In the genomic region with DNA sequence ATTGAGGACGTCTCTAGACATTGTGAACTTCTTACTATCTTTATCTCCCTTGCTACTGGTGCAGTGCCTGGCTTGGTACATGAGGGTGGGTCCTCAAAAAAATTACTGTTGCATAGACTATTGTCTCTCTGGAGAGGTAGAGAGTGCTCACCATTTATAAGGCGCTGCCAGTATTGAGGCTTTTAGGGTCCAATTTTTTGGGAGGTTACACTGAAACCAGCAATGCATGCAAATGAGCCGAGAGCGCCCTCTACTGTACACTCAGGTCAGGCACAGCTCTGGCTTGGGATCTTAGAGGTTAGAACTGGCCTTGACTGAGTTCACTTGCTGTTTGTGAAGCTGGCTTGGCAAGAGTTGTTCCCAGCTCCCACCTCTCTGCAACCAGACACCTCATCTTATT, we compare ENCODE assay signal across 9 mouse cellular contexts. TPM values are rescaled to one million over a fixed set of nuclear protein-coding genes. Genes with fewer than 3 reads are reported as not detected.
DNase-seq lines count a peak whose midpoint lies in the region; ATAC-seq lines count a peak whose summit lies in the region.
"Had no signal": no experiment of that assay in that cellular context is flagged by ENCODE, and none has a peak within 500 bp of the region (broad histone marks: within the 10 kb centered on the region; RNA-seq: fewer than 3 reads in every experiment).

No protein-coding gene starts in this region.

- H3K4me1 ChIP-seq in intestine, embryonic 15.5 days (replicated peaks), result no peaks in the 10 kb centered on the region
- H3K4me1 ChIP-seq in limb, embryonic 11.5 days (ENCODE audit: control insufficient read depth, insufficient read depth, low read length), result no peaks in the 10 kb centered on the region
- no peaks in the 10 kb centered on the region for H3K4me1 ChIP-seq in neural tube, embryonic 11.5 days (ENCODE audit: control insufficient read depth, insufficient read depth, low read length)
- no peaks in the 10 kb centered on the region for H3K4me1 ChIP-seq in stomach, embryonic 14.5 days (ENCODE audit: control insufficient read depth, insufficient read depth, low read length)

- no peak overlapping the region for H3K9ac ChIP-seq in intestine, embryonic 15.5 days
- H3K9ac ChIP-seq in limb, embryonic 11.5 days (ENCODE audit: low read length), result no peak overlapping the region
- no peak overlapping the region for H3K9ac ChIP-seq in neural tube, embryonic 11.5 days (ENCODE audit: low read length)
- H3K9ac ChIP-seq in stomach, embryonic 14.5 days (replicated peaks; ENCODE audit: low read depth, low read length), result no peak overlapping the region

- H3K27ac ChIP-seq in intestine, embryonic 15.5 days, result no peak overlapping the region
- no peak overlapping the region for H3K27ac ChIP-seq in limb, embryonic 11.5 days (replicated peaks; ENCODE audit: low read depth, low read length)
- no peak overlapping the region for H3K27ac ChIP-seq in neural tube, embryonic 11.5 days (ENCODE audit: low read depth, low read length)
- H3K27ac ChIP-seq in stomach, embryonic 14.5 days (ENCODE audit: low read length), result no peak overlapping the region

- WGBS in intestine, embryonic 15.5 days, result 15% methylated on average over 4 of the region's 4 CpGs
- WGBS in limb, embryonic 11.5 days, result 24% methylated on average over 4 of the region's 4 CpGs
- WGBS in neural tube, embryonic 11.5 days, result 17% methylated on average over 4 of the region's 4 CpGs
- 11% methylated on average over 4 of the region's 4 CpGs for WGBS in stomach, embryonic 14.5 days

- intact Hi-C loops in heart, postnatal 25 days (cut with DNase I), result loop anchor here (1.0 to 5.0 kb wide), 2 partner anchors 69 to 222 kb away; no protein-coding TSS in a partner anchor

- peak; percentile 45; the same call in 1 of the 2 replicates for ATAC-seq in frontal cortex, adult (ENCODE audit: low TSS enrichment)
- 0 out of 2 replicates have a peak, but pooled peaks have one; percentile 36 for ATAC-seq in intestine, embryonic 15.5 days
- ATAC-seq in limb, embryonic 11.5 days (ENCODE audit: insufficient number of reproducible peaks, low FRiP score, low TSS enrichment, low read depth), result no peak
- peak; percentile 53; the same call in 1 of the 2 replicates for ATAC-seq in neural tube, embryonic 11.5 days (ENCODE audit: insufficient read depth, low FRiP score, low TSS enrichment)
- peak; percentile 50; the same call in 1 of the 2 replicates for ATAC-seq in stomach, embryonic 14.5 days (ENCODE audit: insufficient number of reproducible peaks, insufficient read depth, low FRiP score, low read depth)

- no peak overlapping the region for H3K4me3 ChIP-seq in intestine, embryonic 15.5 days (replicated peaks)
- H3K4me3 ChIP-seq in limb, embryonic 11.5 days (ENCODE audit: low read depth, low read length), result no peak overlapping the region
- no peak overlapping the region for H3K4me3 ChIP-seq in neural tube, embryonic 11.5 days (ENCODE audit: low read depth, low read length)
- H3K4me3 ChIP-seq in stomach, embryonic 14.5 days (ENCODE audit: low read depth, low read length), result no peak overlapping the region
- H3K4me3 ChIP-seq: myocyte had no signal

- no peaks in the 10 kb centered on the region for H3K36me3 ChIP-seq in intestine, embryonic 15.5 days
- no peaks in the 10 kb centered on the region for H3K36me3 ChIP-seq in limb, embryonic 11.5 days (ENCODE audit: control insufficient read depth, insufficient read depth, low read length)
- no peaks in the 10 kb centered on the region for H3K36me3 ChIP-seq in neural tube, embryonic 11.5 days (ENCODE audit: control insufficient read depth, insufficient read depth, low read length)
- no peaks in the 10 kb centered on the region for H3K36me3 ChIP-seq in stomach, embryonic 14.5 days (ENCODE audit: control insufficient read depth, insufficient read depth, low read length)

- H3K9me3 ChIP-seq in intestine, embryonic 15.5 days, result no peaks in the 10 kb centered on the region
- no peaks in the 10 kb centered on the region for H3K9me3 ChIP-seq in limb, embryonic 11.5 days (ENCODE audit: control insufficient read depth, low read length)
- H3K9me3 ChIP-seq in neural tube, embryonic 11.5 days (ENCODE audit: control insufficient read depth, low read length), result no peaks in the 10 kb centered on the region
- H3K9me3 ChIP-seq in stomach, embryonic 14.5 days (ENCODE audit: control insufficient read depth, low read depth, low read length), result no peaks in the 10 kb centered on the region

- no peaks in the 10 kb centered on the region for H3K27me3 ChIP-seq in intestine, embryonic 15.5 days (replicated peaks)
- no peaks in the 10 kb centered on the region for H3K27me3 ChIP-seq in limb, embryonic 11.5 days (ENCODE audit: control insufficient read depth, insufficient read depth, low read length)
- no peaks in the 10 kb centered on the region for H3K27me3 ChIP-seq in neural tube, embryonic 11.5 days (ENCODE audit: control insufficient read depth, insufficient read depth, low read length)
- H3K27me3 ChIP-seq in stomach, embryonic 14.5 days (ENCODE audit: control insufficient read depth, insufficient read depth, low read length), result no peaks in the 10 kb centered on the region

- no peak overlapping the region for H3K4me2 ChIP-seq in intestine, embryonic 15.5 days (replicated peaks)
- H3K4me2 ChIP-seq in limb, embryonic 11.5 days (ENCODE audit: low read depth, severe bottlenecking), result no peak overlapping the region
- no peak overlapping the region for H3K4me2 ChIP-seq in neural tube, embryonic 11.5 days (ENCODE audit: low read depth)
- no peak overlapping the region for H3K4me2 ChIP-seq in stomach, embryonic 14.5 days (replicated peaks; ENCODE audit: low read depth, low read length)

- peak; percentile 32 for DNase-seq in heart, adult 8-10 months (ENCODE audit: low spot score)
- no peak for DNase-seq in heart, postnatal 25 days (ENCODE audit: low spot score)
- DNase-seq in cerebellum, adult 9-11 months, result peak; percentile 81
- DNase-seq in limb, embryonic 11.5 days (ENCODE audit: low spot score), result peak; percentile 89
- DNase-seq in neural tube, embryonic 11.5 days (ENCODE audit: low spot score), result peak; percentile 83

RNA-seq across cellular contexts. Expression of a gene that starts 51.5 kb away (rescaled TPM):
- 1 to 10 TPM; 2.7 to 4.6 (median 3.5) TPM for total RNA-seq in heart, adult 8-10 months (2022)
- total RNA-seq in heart, postnatal 25 days (2021), result 1 to 10 TPM; 3.9 to 7.8 TPM
- 0.29 and 0.33 TPM in 2 replicates for polyA plus RNA-seq in intestine, embryonic 15.5 days (2015; fragmentation: Nextera tagmentation; extraction: Ambion mirVana)
- polyA plus RNA-seq in limb, embryonic 11.5 days (2014; fragmentation: Nextera tagmentation; extraction: Ambion mirVana), result 0.52 and 0.89 TPM in 2 replicates
- polyA plus RNA-seq in neural tube, embryonic 11.5 days (2014; fragmentation: Nextera tagmentation; extraction: Ambion mirVana), result 53.2 and 59.9 TPM in 2 replicates
- polyA plus RNA-seq in stomach, embryonic 14.5 days (2014; fragmentation: Nextera tagmentation; extraction: Ambion mirVana), result 0.67 and 0.73 TPM in 2 replicates
- polyA plus RNA-seq: myocyte had no signal

Comparison
In these comparisons a context has a peak if more than half of its experiments do, and no peak if none do; other contexts are left out.
1. RNA of a gene that starts 51.5 kb away (polyA plus RNA-seq): 53.2 to 59.9 TPM in neural tube, embryonic 11.5 days; 0.67 to 0.73 TPM in stomach, embryonic 14.5 days, 0.52 to 0.89 TPM in limb, embryonic 11.5 days and 0.29 to 0.33 TPM in intestine, embryonic 15.5 days; every median in the first group is over 10 times any median in the second.